Mouse (Mus musculus): ENCODE data around the gene Rps15. TPM values are rescaled to one million over a fixed set of nuclear protein-coding genes. Genes with fewer than 3 reads are reported as not detected.
"Not testable (repeated sequence)": the region's sequence is repeated elsewhere in the genome, so short reads cannot be mapped to it uniquely, and the experiment has no call there.

Rps15 gene
- polyA plus RNA-seq (2016; fragmentation: Nextera tagmentation; extraction: Ambion mirVana): 643 and 654 TPM in 2 replicates

DNA sequence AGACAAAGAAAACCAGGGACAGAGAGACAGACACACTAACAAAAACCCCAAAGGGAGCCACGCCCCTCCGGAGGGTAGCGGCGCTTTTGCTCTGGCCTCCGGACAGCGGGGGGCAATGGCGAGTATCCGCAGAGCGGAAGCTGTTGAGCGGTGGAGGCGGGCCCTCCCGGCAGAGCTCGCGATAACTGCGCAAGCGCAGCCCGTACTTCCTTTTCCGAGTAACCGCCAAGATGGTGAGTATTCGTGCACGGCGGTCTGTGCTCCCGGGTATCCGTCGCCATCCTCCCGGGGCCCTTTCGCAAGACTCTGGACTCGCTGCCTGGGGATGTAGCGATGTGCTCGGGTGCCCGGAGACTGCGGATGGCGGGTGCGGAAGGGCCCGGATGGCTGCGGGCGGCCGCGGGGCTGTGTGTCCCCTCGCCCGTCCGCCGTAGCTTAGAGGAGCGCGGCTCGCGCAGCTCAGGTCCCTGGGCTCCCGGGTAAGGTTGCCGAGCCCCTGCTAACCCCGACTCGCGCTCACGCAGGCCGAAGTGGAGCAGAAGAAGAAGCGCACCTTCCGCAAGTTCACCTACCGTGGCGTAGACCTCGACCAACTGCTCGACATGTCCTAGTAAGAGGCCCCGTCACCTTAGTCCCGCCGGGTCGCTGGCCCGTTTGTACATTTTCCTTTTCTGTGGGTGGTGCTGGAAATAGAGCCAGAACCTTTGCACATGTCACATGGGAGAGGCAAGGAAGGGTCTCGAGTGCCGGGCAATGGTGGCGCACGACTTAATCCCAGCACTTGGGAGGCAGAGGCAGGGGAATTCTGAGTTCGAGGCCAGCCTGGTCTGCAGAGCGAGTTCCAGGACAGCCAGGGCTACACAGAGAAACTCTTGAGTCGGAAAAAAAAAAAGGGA lies at the start of gene Rps15:
Gene Rps15, plus strand, starts transcription at position 203 of the 896 bp plus-strand sequence.
- Histone ChIP-seq H3K27me3 (replicated peaks) (no peaks in the 10 kb centered on the region), H3K27ac (peak within 1 kb of the TSS; percentile 79; the same call in 1 of the 2 replicates), H3K4me3 (peak within 1 kb of the TSS; percentile 91), H3K4me1 (peaks cover 38% of the 10 kb centered on the region), H3K4me2 (replicated peaks) (peak within 1 kb of the TSS; percentile 84), H3K36me3 (peaks cover 33% of the 10 kb centered on the region), H3K9ac (peak within 1 kb of the TSS; percentile 97), H3K9me3 (no peaks in the 10 kb centered on the region)
- peak; percentile 74 for ATAC-seq (ENCODE audit: low FRiP score, low read depth)
- WGBS: under 1% methylated on average over 72 of the region's 72 CpGs

- no peak overlapping the region for H3K4me3 ChIP-seq
- 90% methylated on average over 3 of the region's 3 CpGs for WGBS
- no peak for ATAC-seq (ENCODE audit: low FRiP score, low read depth)
- no peak overlapping the region for H3K27ac ChIP-seq
- no peak overlapping the region for H3K9ac ChIP-seq
- no peaks in the 10 kb centered on the region for H3K9me3 ChIP-seq
- H3K36me3 ChIP-seq: peaks cover 70% of the 10 kb centered on the region
- peaks cover 3% of the 10 kb centered on the region; the same call in 1 of the 2 replicates for H3K4me1 ChIP-seq
- no peak overlapping the region for H3K4me2 ChIP-seq (replicated peaks)
- H3K27me3 ChIP-seq (replicated peaks): no peaks in the 10 kb centered on the region
These were observed 49.6 kb upstream of the Rps15 start for GRCm38 (mm10) chr10:80242607-80243006.

GRCm38 (mm10) chr10:80244791-80245399 lies 47.4 kb upstream of the Rps15 start:
- Histone ChIP-seq H3K4me3 (no peak overlapping the region), H3K27me3 (replicated peaks) (no peaks in the 10 kb centered on the region), H3K4me1 (peaks cover 5% of the 10 kb centered on the region), H3K36me3 (peaks cover 48% of the 10 kb centered on the region), H3K27ac (no peak overlapping the region), H3K9me3 (no peaks in the 10 kb centered on the region), H3K9ac (no peak overlapping the region), H3K4me2 (replicated peaks) (no peak overlapping the region)
- 42% methylated on average over 5 of the region's 5 CpGs for WGBS
- no peak for ATAC-seq (ENCODE audit: low FRiP score, low read depth)

GRCm38 (mm10) chr10:80245600-80245999 lies 46.7 kb upstream of the Rps15 start:
- Histone ChIP-seq H3K27ac (no peak overlapping the region), H3K4me2 (replicated peaks) (no peak overlapping the region), H3K36me3 (peaks cover 41% of the 10 kb centered on the region), H3K9me3 (no peaks in the 10 kb centered on the region), H3K4me3 (no peak overlapping the region), H3K27me3 (replicated peaks) (no peaks in the 10 kb centered on the region), H3K9ac (peak overlapping the region; percentile 17; the same call in 1 of the 2 replicates), H3K4me1 (peaks cover 12% of the 10 kb centered on the region)
- peak; percentile 31; the same call in 1 of the 2 replicates for ATAC-seq (ENCODE audit: low FRiP score, low read depth)
- 6% methylated on average over 4 of the region's 4 CpGs for WGBS

DNA sequence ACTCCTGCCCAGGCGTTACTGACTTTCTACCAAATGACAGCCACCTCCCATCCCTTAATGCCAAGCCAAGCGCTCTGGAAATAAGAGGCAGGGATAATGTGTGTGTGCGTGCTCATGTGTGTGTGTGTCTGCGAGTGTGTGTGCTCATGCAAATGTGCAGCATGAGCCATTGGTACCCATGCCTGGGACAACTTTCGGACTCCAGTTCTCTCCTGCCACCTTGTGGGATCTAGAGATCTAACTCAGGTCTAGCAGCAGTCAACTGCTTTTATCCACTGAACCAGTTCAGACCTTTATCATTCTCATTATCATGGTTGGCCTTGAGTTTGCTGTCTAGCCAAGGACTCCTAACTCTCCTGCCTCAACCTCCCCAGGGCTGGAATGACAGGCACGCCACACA lies 44.4 kb upstream of the Rps15 start:
- Histone ChIP-seq H3K9ac (no peak overlapping the region), H3K4me1 (peaks cover 13% of the 10 kb centered on the region), H3K9me3 (no peaks in the 10 kb centered on the region), H3K4me3 (no peak overlapping the region), H3K4me2 (replicated peaks) (no peak overlapping the region), H3K36me3 (peaks cover 18% of the 10 kb centered on the region), H3K27ac (no peak overlapping the region), H3K27me3 (replicated peaks) (no peaks in the 10 kb centered on the region)
- 55% methylated on average over 6 of the region's 6 CpGs for WGBS
- no peak for ATAC-seq (ENCODE audit: low FRiP score, low read depth)

GRCm38 (mm10) chr10:80248437-80248836 lies 43.8 kb upstream of the Rps15 start:
- Histone ChIP-seq H3K36me3 (peaks cover 16% of the 10 kb centered on the region), H3K4me1 (peaks cover 13% of the 10 kb centered on the region), H3K4me2 (replicated peaks) (peak overlapping the region; percentile 88), H3K4me3 (peak overlapping the region; percentile 19; the same call in 1 of the 2 replicates)
- WGBS: 53% methylated on average over 3 of the region's 3 CpGs
- not testable (repeated sequence) for ATAC-seq (ENCODE audit: low FRiP score, low read depth); H3K9ac ChIP-seq; H3K27me3 ChIP-seq (replicated peaks); H3K27ac ChIP-seq; H3K9me3 ChIP-seq

DNA sequence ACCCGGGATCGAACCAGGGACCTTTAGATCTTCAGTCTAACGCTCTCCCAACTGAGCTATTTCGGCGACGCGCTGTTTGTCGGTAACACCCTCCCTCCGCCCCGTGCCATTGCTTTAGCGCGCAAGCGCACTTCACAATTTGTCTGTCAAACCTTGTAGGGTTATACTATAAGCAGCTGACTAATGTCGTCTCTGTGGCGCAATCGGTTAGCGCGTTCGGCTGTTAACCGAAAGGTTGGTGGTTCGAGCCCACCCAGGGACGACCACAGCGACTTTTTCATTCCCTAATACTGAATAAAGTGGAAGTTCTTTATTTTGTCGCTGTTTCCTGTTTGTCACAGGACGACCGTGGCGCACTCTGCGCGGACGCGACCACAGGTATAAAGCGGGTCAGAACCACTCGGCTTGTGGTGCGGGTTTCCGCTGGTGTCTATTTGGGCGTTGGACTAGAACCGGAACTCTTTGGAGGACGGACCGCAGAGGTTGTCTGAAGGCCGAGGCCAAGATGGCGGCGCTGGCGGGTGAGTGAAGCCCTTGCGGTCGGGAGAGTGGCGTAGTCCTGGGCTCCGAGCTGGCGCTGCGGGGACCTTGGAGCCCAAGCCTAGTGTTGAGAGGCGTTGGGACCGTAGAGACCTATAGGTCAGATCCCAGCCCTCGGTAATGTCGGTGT lies 43.1 kb upstream of the Rps15 start, which contains the start of gene Ndufs7:
Gene Ndufs7, plus strand, starts transcription at position 151 of the 670 bp plus-strand sequence.
- H3K9me3 ChIP-seq: no peaks in the 10 kb centered on the region
- H3K27ac ChIP-seq: peak within 1 kb of the TSS; percentile 66
- peak within 1 kb of the TSS; percentile 88 for H3K4me2 ChIP-seq (replicated peaks)
- H3K27me3 ChIP-seq (replicated peaks): no peaks in the 10 kb centered on the region
- H3K9ac ChIP-seq: peak within 1 kb of the TSS; percentile 75
- H3K4me3 ChIP-seq: peak within 1 kb of the TSS; percentile 69
- WGBS: under 1% methylated on average over 53 of the region's 53 CpGs
- peaks cover 13% of the 10 kb centered on the region for H3K4me1 ChIP-seq
- peaks cover 16% of the 10 kb centered on the region for H3K36me3 ChIP-seq
- peak; percentile 85 for ATAC-seq (ENCODE audit: low FRiP score, low read depth)

DNA sequence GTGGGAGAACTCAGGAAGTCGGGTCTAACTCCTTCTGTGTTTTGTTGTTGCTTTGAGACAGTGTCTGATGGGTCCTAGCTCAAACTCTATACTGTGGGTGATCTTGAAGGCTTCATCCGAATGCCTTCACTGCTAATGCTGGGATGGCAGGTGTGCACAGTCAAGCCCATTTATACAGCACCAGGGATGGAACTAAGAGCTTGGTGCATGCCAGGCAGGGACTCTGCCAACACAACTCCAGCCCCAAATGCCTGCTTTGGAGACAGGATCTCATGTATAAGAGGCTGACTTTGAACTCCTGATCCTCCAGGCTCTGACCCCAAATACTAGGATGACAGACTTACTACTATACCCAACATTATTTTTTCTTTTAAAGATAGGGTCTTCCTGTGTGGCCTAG lies 42.2 kb upstream of the Rps15 start:
- Histone ChIP-seq H3K4me1 (peaks cover 13% of the 10 kb centered on the region), H3K4me3 (peak overlapping the region; percentile 69), H3K36me3 (peaks cover 19% of the 10 kb centered on the region), H3K27ac (no peak overlapping the region), H3K27me3 (replicated peaks) (no peaks in the 10 kb centered on the region), H3K9ac (peak overlapping the region; percentile 75; the same call in 1 of the 2 replicates), H3K9me3 (no peaks in the 10 kb centered on the region), H3K4me2 (replicated peaks) (peak overlapping the region; percentile 88)
- 56% methylated on average over 2 of the region's 2 CpGs for WGBS
- ATAC-seq (ENCODE audit: low FRiP score, low read depth): no peak

- ATAC-seq (ENCODE audit: low FRiP score, low read depth): no peak
These were observed 41.7 kb upstream of the Rps15 start for GRCm38 (mm10) chr10:80250573-80250972.

DNA sequence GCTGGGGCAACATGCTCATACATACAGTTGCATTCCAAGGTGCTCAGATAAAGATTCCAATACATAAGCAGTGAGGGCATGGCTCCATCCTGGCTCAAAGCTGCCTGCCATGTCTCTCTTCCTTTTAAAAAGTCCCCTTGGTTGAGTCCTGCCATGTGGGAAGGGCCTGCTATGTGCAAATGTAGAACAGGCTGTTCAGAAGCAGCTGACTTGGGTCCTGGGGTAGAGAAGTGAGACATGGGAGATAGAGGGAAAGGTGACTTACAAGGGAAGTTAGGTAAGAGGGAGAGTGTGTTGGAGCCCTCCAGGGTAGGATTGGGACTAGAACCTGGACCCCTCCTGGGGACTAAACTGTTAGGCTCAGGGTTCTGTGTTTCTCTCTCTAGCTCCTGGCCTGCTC lies 40.2 kb upstream of the Rps15 start:
- H3K4me1 ChIP-seq: peaks cover 15% of the 10 kb centered on the region
- peaks cover 39% of the 10 kb centered on the region for H3K36me3 ChIP-seq
- H3K9ac ChIP-seq: no peak overlapping the region
- no peak overlapping the region for H3K4me2 ChIP-seq (replicated peaks)
- H3K9me3 ChIP-seq: no peaks in the 10 kb centered on the region
- no peak for ATAC-seq (ENCODE audit: low FRiP score, low read depth)
- no peak overlapping the region for H3K27ac ChIP-seq
- no peaks in the 10 kb centered on the region for H3K27me3 ChIP-seq (replicated peaks)
- no peak overlapping the region for H3K4me3 ChIP-seq

More at GRCm38 (mm10) chr10:80250573-80250972, 41.7 kb upstream of the Rps15 start:
- peak overlapping the region; percentile 88 for H3K4me2 ChIP-seq (replicated peaks)
- 0 out of 2 replicates have a peak overlapping the region, but pooled peaks have one; percentile 75 for H3K9ac ChIP-seq
- 92% methylated on average over 4 of the region's 4 CpGs for WGBS
- peaks cover 25% of the 10 kb centered on the region for H3K36me3 ChIP-seq
- peaks cover 10% of the 10 kb centered on the region for H3K4me1 ChIP-seq
- H3K27me3 ChIP-seq (replicated peaks): no peaks in the 10 kb centered on the region
- H3K9me3 ChIP-seq: no peaks in the 10 kb centered on the region
- peak overlapping the region; percentile 69; the same call in 1 of the 2 replicates for H3K4me3 ChIP-seq
- H3K27ac ChIP-seq: no peak overlapping the region

DNA sequence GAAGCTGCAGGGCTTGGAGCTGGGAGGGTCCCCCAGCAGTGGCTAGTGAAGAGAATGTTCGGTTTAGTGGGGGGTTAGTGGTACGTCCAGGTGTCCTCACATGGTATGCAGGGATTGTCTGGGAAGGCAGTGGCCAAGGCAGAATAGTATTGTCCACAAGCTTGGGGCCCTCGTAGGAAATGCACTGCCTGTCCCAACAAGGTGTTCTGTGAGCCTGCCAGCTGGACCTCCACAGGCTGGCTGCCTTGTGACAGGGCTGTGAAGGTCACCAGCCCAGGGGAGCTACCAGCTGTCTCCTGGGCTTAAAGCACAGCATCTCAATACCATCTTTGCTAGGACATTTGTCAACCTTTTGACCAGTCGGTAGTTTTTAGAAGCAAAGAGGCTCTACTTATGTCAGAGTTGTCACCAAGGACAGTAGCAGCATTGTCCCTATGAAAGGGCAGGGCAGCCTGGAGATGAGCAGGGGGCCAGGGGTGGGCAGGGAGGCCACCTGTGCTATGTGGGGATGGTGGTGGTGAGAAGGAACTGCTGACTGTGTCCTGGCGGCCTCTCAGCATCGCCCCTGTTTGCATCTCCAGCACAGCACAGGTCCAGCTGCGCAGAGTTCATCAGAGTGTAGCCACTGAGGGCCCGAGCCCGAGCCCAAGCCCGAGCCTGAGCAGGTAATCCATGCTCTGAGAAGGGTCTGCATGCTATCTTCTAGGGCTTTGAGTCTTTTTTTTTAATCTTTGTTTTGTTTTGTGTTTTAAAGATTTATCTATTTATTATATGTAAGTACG lies 39.6 kb upstream of the Rps15 start:
- no peak overlapping the region for H3K27ac ChIP-seq
- no peak overlapping the region for H3K4me2 ChIP-seq (replicated peaks)
- ATAC-seq (ENCODE audit: low FRiP score, low read depth): no peak
- H3K36me3 ChIP-seq: peaks cover 42% of the 10 kb centered on the region
- 92% methylated on average over 11 of the region's 11 CpGs for WGBS
- no peak overlapping the region for H3K4me3 ChIP-seq
- H3K9ac ChIP-seq: no peak overlapping the region
- no peaks in the 10 kb centered on the region for H3K27me3 ChIP-seq (replicated peaks)
- H3K4me1 ChIP-seq: peaks cover 15% of the 10 kb centered on the region
- no peaks in the 10 kb centered on the region for H3K9me3 ChIP-seq
